Mouse (Mus musculus): ENCODE measurements around the gene Mical2.

GRCm38 (mm10) chr7:112249476-112249875 lies 23.8 kb downstream of the Mical2 start:
- TF ChIP-seq CTCF (IDR thresholded peaks at IDR 0.05; ENCODE audit: extremely low read depth, insufficient read length, insufficient replicate concordance, low read depth, low read length) (no peak), POLR2A (IDR thresholded peaks at IDR 0.05; ENCODE audit: low read depth, low read length) (no peak)
